ENCODE assay signal across 28 mouse cellular contexts in genomic region chr10:42945316-42945715, GRCm38 (mm10).
"Had no signal": no experiment of that assay in that cellular context is flagged by ENCODE, and none has a peak within 500 bp of the region (broad histone marks: within the 10 kb centered on the region; RNA-seq: fewer than 3 reads in every experiment).

No protein-coding gene starts in this region.

- H3K9me3 ChIP-seq: heart, embryonic 10.5 days; heart, embryonic 13.5 days; heart, embryonic 15.5 days; hindbrain, embryonic 13.5 days; hindbrain, embryonic 15.5 days; kidney, embryonic 15.5 days; limb, embryonic 10.5 days; limb, embryonic 12.5 days; liver, embryonic 13.5 days; liver, embryonic 15.5 days had no signal

- DNase-seq: gastrocnemius, postnatal 14 days; gastrocnemius, postnatal 36 days; heart, adult 18-20 months; heart, postnatal 14 days; heart, postnatal 36 days; kidney, adult 11 months; kidney, adult 2 months; kidney, adult 9 months; kidney, postnatal 10 days; kidney, postnatal 25 days; kidney, postnatal 4 days; layer of hippocampus, postnatal 36 days; liver; liver, embryonic 13.5 days; liver, postnatal 0 days had no signal

- H3K9ac ChIP-seq: heart, embryonic 13.5 days; heart, embryonic 15.5 days; hindbrain, embryonic 13.5 days; hindbrain, embryonic 15.5 days; kidney, embryonic 15.5 days; limb, embryonic 12.5 days; liver, embryonic 13.5 days; liver, embryonic 15.5 days; liver, postnatal 0 days had no signal

- H3K36me3 ChIP-seq: heart, embryonic 10.5 days; heart, embryonic 13.5 days; heart, embryonic 15.5 days; hindbrain, embryonic 13.5 days; hindbrain, embryonic 15.5 days; kidney, embryonic 15.5 days; limb, embryonic 10.5 days; limb, embryonic 12.5 days; liver, embryonic 13.5 days; liver, embryonic 15.5 days had no signal

- H3K4me1 ChIP-seq: liver, embryonic 15.5 days had no signal

- H3K27ac ChIP-seq: heart, embryonic 10.5 days; heart, embryonic 13.5 days; heart, embryonic 15.5 days; hindbrain, embryonic 13.5 days; hindbrain, embryonic 15.5 days; hindbrain, postnatal 0 days; kidney, embryonic 15.5 days; layer of hippocampus, adult 2 months; limb, embryonic 10.5 days; limb, embryonic 12.5 days; liver, embryonic 13.5 days; liver, embryonic 15.5 days had no signal

- H3K27me3 ChIP-seq: hindbrain, embryonic 15.5 days; limb, embryonic 12.5 days; liver, embryonic 15.5 days had no signal

- H3K4me2 ChIP-seq: heart, embryonic 13.5 days; heart, embryonic 15.5 days; hindbrain, embryonic 13.5 days; hindbrain, embryonic 15.5 days; kidney, embryonic 15.5 days; limb, embryonic 12.5 days; liver, embryonic 11.5 days; liver, embryonic 13.5 days; liver, embryonic 15.5 days had no signal

- H3K4me3 ChIP-seq: heart, embryonic 10.5 days; heart, embryonic 13.5 days; heart, embryonic 15.5 days; hindbrain, embryonic 13.5 days; hindbrain, embryonic 15.5 days; kidney, embryonic 15.5 days; layer of hippocampus, adult 2 months; limb, embryonic 10.5 days; limb, embryonic 12.5 days; liver, embryonic 13.5 days; liver, embryonic 15.5 days had no signal

- ATAC-seq: hindbrain, postnatal 0 days; intestine, embryonic 16.5 days; liver, postnatal 0 days had no signal
